Mouse (Mus musculus): ENCODE results near the gene Man2b2.
"Not testable (repeated sequence)": the region's sequence is repeated elsewhere in the genome, so short reads cannot be mapped to it uniquely, and the experiment has no call there.

Gene Man2b2

DNA sequence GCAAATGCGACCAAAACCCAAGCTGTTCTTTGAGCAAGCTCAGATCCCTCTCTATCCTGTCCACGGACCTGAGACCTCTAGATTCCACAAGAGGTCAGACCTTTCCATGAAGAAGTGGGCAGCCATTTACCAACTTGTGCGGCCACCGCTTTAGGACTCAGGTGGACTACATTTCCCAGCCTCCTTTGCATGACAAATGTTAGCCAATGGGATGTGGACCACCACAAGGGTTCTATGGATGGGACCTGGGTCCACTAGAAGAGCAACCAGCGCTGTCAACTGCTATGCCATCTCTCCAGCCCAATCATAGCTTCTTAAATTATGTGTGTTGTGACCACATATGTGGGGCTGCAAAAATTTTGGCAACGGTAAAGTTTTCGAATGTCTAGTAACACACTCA, 819 bp upstream of the Man2b2 start:
- no peak for DNase-seq (ENCODE audit: low spot score)

DNA sequence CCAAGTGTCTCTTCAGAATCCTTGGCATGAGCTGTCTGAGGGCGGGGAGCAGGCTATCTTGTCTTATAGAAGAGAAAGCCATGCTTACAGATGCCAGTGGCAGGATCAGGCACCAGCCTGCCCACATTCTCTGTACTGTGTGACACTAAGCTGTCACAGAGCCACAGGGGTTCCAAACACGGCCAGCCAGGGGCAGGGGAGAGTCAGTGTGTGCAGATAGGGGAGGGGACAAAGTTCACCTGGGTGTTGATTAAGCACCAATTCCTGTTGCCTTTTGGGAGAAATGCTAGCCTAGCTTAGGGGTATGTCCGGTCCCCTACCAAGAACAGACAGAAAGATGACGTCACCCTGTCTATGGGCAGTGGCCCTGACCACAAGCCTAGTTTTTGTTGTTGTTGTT, 1.4 kb downstream of the Man2b2 start:
- DNase-seq (ENCODE audit: low spot score), result no peak

DNA sequence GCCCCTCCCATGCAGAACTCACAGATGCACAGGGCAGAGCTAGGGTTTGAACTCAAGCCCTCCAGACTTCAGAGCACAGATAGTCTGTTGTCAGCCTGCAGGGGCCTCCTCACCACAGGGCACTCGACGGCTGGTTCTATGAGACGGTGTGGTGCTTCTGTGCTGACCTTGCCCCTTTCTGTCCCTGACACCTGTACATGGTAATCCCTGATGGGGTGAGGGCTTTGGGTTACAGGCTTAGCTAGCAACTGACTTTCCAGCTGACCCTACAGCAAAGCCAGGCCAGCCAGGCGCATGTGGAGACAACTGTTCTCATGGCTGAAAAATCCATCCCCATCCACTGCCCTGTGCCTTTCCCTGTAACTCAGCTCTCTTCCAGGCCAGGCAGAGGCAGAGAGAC, 7.5 kb downstream of the Man2b2 start:
- no peak for DNase-seq (ENCODE audit: low spot score)

DNA sequence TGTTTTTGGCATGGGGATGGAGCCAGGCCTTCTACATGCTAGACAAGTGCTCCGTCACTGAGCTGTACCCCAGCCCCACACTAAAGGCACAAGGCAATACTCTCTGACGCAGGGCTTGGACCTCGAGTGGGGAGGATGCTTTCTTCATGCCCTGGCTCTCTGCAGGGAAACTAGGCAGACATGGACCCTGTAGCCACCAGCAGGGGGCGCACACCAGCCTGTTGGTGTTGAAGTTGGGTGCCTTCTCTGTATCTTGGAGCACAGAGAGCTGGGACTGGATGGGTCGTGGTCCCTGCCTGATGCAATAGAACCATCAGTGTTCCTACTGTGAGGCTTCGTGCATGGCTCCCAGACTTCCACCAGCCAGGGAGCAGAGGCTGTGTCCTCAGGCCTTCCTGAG, 10.3 kb downstream of the Man2b2 start:
- DNase-seq (ENCODE audit: low spot score), result no peak

DNA sequence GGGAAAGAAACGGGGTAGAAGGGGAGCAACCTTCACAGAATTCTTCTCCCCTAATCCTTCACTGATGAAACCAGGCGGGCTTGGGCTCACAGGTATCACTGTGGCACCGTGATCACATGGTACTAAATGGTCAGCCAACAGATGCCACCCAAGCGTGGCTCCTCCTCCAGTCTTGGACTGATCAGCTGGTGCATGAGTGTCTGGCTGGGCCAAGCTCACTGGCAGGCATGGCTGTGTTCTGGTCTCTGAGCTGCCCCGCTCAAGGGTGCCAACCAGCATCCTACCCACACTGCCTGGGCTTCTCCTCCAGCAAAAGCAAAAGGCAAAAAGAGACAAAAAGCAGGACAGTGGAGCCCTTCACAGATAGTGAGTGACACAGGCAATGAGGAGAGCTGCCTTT, 10.7 kb downstream of the Man2b2 start:
- DNase-seq (ENCODE audit: low spot score), result no peak

DNA sequence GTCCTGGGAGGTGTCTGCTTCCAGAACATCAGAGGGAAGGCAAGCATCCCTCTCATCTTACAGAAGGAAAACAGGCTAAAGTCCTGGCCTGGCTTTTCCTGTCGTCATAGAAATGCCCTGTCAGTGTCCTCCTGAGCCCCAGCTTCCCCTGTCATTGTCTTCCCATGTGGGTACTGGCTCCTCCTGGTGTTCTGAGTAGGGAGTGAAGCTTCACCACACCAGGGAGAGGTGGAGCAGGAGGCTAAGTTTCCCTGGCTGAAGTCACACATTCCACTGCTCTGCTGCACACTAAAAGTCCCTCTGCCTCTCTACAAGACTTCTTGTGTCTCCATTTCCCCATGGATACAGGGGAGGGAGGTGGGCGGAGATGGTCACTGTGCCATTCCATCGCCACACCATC, 12.7 kb downstream of the Man2b2 start:
- DNase-seq (ENCODE audit: low spot score), result no peak

DNA sequence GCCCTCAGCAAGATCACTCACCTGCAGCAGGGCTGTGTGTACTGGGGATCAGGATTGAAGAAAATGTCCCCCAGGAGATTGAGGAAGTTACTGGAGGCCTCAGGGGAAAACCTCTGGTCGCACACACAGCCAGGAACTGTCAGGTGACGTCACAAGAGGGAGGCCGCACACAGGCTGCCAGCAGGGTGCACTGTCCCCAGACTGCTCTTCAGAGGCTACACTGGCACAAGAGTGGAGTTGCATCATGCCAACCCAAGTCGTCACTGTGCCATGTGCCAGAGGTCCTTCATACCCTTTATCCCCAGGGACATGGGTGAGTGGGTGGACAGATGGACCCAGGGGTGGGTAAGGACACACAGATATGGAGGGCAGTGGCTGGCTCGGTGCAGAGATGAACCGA, 15.9 kb downstream of the Man2b2 start:
- no peak for DNase-seq (ENCODE audit: low spot score)

DNA sequence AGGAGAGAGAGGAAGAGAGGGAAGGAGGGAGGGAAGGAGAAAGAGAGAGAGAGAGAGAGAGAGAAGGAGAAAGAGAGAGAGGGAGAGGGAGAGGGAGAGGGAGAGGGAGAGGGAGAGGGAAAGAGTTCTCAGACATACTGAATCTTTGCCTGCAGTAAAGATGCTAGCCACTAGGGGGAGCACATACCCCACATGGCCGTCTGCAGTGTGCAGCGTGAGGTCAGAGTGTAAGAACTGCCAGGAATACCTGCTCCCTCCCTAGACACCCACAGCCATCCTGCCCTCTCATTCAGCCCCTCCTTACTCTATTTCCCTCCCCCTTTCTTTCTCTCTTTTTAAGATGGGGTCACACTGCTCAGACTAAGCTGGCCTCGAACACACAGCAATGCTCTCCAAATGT, 19.0 kb downstream of the Man2b2 start:
- no peak for DNase-seq (ENCODE audit: low spot score)

DNA sequence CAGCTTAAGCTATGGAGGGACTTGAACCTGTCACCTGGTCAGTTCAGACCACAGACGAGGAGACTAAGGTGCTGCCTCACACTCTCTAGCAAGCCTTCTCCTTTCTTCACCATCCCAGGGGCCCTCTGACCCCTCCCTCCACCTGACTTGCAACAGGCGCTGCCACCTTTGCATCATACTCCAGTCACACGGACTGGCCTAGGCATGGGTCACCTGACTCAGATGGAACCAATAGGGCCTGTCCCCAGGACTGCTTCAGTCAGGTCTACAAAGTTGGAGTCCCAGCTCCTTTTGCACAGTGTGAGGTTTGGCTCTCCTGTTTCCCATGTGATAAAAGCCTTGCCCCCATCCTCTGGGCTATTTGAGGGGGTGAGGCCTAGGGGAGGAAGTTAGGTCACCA, 19.8 kb downstream of the Man2b2 start:
- no peak for DNase-seq (ENCODE audit: low spot score)

DNA sequence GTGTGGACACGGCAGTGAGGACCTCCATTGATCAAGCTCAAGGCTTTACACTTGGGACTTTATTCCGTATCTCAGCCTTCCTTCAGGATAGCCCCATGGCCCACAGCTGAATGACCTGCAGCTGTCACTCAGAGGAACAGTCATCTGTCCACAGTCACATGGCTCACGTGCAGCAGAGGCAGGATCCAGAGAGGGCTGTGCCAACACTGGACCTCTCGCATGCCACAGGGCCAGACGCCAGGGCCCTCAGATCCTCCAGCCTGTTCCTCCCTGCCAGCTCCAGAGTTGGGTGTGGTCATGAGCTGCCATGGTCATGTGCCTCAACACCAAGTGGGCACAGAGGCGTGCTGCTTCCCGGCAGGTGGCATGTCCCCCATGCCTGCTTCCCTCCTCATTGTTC, 21.3 kb downstream of the Man2b2 start:
- no peak for DNase-seq (ENCODE audit: low spot score)

DNA sequence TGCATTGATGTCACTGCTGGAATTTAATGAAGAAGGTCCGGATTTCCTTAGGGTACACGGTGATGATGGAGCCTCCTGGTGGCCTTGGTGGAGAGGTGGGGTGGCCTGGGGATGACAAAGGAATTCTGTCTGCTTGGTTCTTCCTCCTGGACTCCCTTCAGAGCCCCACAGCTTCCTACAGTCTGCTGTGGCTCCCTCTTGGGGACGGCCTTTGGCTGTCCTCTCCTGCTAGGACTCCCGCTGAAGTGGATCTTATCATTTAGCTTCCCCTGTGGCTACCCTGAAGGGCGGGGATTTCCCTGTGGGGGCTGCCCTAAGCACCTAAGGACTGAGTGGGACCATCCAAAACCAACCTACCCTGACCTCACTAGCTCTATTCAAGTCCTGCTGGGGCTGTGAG, 23.3 kb downstream of the Man2b2 start:
- DNase-seq (ENCODE audit: low spot score), result no peak

DNA sequence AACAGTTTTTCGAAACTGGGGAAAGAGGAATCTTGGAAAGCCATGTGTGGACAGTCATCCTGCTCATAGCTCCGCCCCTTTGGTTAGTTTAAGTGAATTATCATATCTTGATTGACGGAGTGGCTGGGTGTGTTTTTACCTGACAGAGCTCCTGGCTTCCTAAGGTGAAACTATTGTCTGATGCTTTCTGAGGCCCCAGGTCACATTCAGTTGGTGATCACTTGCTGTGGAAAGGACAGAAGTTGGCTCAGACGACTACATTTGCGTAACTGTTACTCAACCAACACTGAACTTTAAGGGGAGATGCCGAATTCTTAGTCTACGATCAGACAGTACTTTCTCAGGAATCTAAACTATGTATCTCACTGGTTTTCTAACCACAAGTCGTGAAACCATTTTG, 33.2 kb downstream of the Man2b2 start:
- DNase-seq (ENCODE audit: low spot score), result no peak

DNA sequence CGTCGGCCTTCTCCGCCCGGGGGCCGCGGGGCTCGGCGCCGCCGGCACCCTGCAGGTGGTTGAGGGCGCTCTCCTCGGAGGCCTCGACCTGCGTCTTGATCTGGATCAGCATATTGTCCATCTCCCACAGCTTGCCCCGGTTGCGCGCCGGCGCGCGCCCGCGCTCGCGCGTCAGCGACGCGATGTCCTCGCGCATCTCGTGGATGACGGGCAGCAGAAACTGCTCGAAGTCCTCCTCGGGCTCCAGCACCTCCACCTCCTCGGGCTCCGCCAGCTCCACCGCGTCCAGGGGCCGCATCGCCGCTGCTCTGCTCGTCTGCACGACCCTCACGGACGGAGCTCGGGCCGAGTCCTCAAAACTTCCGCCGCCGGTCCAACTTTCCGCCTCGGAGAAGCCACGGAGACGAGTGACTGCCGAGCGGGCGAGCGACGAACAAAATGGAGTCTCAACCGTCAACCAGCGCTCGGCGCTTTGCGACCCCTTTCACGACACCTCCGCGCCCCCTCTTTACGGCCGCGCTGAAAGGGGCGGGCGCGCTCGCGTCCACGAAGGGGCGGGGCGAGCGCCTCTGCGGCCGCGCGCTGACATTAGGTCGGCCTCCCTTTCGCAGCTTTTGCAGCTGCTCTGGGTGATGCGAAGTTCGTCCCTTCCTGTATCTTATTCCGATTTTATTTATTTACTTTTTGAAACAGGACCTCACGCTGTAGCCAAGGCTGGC, 34.0 kb downstream of the Man2b2 start, which contains the start of gene Mrfap1:
Gene Mrfap1, minus strand, starts transcription at position 477 of the 719 bp plus-strand sequence.
- DNase-seq (ENCODE audit: low spot score), result peak; percentile 80

DNA sequence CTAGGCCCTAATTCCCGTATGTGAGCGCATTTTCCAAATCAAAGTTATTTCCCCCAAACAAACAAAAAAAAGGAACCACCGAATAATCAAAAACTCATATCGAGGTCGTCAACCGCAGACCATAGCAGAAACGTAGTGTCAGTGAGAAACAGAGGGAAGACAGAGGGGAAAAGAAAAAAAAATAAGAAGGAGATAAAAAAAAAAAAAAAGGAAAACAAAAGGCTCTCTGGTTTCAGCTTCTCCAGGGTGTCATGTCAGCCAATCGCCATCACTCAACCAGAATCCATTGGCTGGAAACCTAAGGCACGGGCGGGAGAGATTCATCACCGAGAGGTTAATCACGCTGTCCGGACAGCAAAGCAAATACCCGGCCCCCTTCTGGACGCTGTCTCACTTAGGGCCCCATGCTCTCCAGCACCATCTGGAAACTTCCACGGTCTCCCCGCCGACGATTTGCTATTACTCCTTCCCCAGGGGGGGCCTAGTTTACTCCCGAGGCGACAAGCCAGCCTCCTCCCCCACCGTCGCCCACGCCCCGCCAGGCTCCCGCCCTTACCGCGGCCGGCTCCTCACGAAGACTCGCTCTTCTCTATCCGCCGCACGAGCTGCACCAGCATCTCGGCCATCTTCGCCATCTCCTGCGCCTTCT, 34.7 kb downstream of the Man2b2 start:
- not testable (repeated sequence) for DNase-seq (ENCODE audit: low spot score)

DNA sequence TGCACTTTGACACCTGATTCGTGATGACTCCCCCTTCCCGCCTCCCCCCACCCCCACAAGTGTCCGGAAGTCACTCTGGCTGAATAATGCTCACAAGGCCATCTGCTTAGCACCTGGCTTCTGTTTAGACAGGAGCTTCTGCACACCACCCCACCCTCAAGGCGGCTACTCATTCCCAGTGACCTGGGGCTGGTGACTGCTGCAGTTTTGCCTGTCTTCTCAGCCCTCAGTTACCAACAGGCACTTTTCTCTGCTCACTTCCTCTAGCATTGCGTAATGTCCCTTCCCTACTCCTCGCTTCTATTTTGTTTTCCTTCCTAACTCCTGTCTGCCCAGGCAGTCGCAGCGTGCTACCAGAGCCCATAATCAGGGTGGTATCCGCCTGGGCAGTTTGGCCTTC, 38.6 kb downstream of the Man2b2 start:
- DNase-seq (ENCODE audit: low spot score), result no peak

DNA sequence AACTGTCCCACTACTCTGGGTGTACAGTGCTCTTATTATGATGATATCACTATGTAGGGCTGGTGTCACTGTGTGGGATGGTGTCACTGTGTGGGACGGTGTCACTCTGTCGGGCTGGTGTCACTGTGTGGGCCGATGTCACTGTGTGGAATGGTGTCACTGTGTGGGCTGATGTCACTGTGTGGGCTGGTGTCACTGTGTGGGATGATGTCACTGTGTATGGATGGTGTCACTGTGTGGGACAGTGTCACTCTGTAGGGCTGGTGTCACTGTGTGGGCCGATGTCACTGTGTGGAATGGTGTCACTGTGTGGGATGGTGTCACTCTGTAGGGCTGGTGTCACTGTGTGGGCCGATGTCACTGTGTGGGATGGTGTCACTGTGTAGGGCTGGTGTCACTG, 44.4 kb downstream of the Man2b2 start:
- DNase-seq (ENCODE audit: low spot score), result no peak

DNA sequence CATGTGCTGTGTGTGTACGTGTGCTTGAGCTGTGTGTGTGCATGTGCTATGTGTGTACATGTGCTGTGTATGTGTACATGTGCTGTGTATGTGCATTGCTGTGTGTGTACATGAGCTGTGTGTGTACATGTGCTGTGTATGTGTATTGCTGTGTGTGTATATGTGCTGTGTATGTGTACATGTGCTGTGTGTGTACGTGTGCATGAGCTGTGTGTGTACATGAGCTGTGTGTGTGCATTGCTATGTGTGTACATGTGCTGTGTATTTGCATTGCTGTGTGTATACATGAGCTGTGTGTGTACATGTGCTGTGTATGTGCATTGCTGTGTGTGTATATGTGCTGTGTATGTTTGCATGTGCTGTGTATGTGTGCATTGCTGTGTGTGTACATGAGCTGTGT, 50.9 kb downstream of the Man2b2 start:
- DNase-seq (ENCODE audit: low spot score), result no peak

DNA sequence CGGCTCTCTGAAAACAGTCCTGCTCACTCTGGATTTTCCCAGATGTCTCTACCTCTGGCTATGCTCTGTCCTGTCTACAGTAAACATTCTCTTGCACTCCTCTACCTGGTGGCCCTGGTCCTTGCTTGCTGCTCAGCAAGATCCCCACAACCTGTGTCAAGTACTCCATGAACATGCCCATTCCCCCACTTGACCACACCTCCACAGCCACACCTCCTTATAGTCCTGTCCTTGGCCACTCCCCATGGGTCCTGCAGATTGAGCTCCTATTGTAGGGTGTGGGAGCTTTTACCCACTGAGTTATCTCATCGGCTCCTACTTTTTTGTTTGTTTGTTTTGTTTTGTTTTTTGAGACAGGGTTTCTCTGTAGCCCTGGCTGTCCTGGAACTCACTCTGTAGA, 51.6 kb downstream of the Man2b2 start:
- DNase-seq (ENCODE audit: low spot score), result no peak

DNA sequence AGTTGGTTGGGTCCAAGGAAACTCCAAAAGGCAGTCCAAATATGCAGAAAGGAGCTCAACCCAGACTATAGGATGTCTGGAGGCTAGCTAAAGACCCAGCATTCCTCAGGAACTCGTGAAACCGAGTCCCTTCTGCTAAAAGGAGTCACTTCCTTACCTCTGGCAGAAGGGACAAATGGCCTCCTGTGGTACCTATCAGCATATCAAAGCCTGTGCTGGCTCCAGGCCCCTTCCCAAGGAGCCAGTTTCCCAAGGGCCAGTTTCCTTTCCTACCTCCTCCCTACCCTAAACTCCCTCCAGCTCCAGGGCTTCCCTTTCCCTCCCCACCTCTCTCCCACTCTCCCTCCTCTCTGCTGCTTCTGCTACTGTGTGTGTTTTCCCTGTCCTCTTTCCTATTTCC, 53.3 kb downstream of the Man2b2 start:
- DNase-seq (ENCODE audit: low spot score), result no peak

DNA sequence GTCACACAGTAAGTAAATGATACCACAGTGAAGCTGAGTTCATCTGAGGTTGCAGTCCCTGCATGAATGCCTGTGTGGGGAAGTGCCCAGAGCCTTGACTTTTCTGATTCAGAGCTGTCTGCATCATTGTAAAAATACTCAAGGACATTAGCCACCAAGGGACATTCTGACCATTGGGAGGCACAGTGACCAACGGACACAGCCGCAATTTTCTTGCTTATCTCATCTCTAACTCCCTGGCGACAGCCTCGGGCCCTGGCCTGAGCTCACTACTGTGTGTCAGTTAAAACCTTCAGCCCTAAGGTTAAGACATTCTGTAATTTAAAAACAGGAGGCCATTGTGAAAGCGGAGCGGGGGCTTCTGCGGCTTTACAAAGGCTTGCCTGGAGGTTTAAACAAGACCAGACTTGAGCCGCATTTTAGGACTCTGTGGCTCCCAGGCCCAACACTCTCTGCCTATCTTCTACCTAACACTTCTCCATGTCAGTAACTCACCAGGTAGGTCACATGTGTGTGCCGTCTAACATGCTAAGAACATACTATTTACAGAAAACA, 54.4 kb downstream of the Man2b2 start:
- DNase-seq (ENCODE audit: low spot score), result no peak

DNA sequence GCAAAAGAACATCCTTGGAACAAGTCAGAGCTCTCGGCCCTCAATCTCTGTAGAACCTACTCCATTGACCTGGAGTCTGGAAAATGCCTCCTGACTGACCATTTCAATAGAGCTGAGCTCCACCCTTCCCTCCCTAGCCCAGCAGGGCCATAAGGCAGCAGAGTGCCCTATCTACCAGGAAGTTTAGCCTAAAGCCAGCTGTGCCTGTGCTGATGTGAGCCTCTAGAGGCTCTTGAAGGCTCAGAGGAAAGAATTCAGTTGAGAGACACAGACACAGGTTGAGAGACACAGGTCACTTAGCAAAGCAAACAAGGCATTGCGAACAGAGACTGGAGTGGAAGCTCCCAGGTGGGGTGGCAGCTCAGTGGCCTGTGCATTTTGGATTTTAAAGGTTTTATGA, 55.1 kb downstream of the Man2b2 start:
- DNase-seq (ENCODE audit: low spot score), result no peak

DNA sequence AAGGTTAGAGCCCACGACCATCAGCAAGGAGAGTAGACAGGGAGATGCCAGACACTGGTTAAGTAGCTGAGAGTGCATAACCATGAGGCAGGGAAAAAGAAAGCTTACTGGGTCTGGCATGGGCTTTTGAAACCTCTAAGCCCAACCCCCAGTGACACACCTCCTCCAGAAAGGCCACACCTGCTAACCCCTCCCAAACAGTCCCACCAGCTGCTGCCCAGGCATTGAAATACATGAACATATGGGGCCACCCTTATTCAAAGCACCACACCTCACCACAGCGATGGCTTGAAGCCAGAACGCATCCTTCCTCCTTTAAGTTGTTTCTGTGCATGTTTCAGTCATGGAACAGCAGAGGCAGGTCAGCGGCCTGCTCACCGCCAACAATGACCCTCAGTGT, 57.9 kb downstream of the Man2b2 start:
- DNase-seq (ENCODE audit: low spot score), result no peak

DNA sequence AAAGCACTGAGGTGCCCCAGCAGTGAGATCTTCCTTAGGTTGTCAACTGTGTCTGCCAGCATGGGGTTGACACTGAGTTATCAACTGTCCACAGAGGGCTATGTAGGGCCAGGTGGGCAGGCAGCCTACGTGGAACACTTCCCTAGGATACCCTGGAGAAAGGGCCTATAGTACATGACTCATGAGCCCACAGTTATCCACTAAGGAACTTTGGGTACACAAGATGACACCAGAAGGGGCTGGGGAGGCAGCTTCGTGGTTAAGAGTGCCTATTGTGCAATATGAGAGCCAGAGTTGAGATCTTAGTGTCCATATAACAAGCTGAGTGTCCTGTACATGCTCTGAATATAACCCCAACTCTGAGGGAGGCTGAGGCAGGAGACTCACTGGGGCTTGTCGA, 60.9 kb downstream of the Man2b2 start:
- DNase-seq (ENCODE audit: low spot score), result no peak
